Mouse (Mus musculus): ENCODE data around the gene Fam131c. TPM values are rescaled to one million over a fixed set of nuclear protein-coding genes. Genes with fewer than 3 reads are reported as not detected.

The Fam131c gene
- total and polyA plus RNA-seq, 3 experiments: 2.0 to 2.9 (median 2.2) TPM

DNA sequence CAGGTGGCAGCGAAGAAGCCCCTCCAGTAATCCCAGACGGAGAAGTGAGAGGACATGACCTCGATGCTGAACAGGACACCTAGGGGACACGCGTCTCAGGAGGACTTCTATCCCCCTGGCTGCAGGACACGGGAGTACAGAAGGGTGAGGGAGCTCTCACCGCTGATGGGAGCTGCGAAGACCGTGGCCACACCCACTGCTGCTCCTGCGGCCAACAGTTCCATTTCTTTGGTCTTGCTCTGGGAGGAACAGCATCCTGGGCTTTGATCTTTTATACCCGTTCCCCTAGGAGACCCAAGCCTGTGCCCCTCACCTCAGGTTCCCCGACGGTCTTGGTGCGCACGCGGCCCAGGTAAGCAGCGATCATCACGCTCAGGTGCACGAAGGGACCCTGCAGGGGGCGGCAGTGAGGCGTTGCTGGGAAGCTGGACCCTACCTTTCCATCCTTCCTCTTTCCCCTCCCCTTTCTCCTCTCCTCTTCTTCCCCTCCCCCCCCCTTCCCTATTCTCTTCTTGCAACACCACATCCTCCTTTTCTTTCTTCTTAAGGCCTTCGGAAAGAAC is 43.5 kb downstream of the Fam131c start:
- Histone ChIP-seq H3K79me2 (replicated peaks; ENCODE audit: control insufficient read depth, insufficient read depth, low read length) (no peaks in the 10 kb centered on the region), H3K27me3 (ENCODE audit: control insufficient read depth, insufficient read depth, low read length) (no peaks in the 10 kb centered on the region), H3K9ac (ENCODE audit: low read depth, low read length) (no peak overlapping the region), H3K4me3 (no peak overlapping the region), H3K4me1 (ENCODE audit: control insufficient read depth, insufficient read depth, low read length) (0 out of 2 replicates have a peak, but pooled peaks cover 1% of the 10 kb centered on the region), H3K27ac (no peak overlapping the region), H3K36me3 (ENCODE audit: control insufficient read depth, insufficient read depth, low read length) (no peaks in the 10 kb centered on the region)
- DNase-seq: no peak
- TF ChIP-seq POLR2A (IDR thresholded peaks at IDR 0.05; ENCODE audit: insufficient read depth, low read depth, low read length) (no peak), EP300 (IDR thresholded peaks at IDR 0.05; ENCODE audit: insufficient read depth, low read depth, low read length) (no peak), CTCF (IDR thresholded peaks at IDR 0.05) (peak; percentile 45)
- WGBS: 30% methylated on average over 22 of the region's 22 CpGs
- intact Hi-C loops (cut with DNase I): no loop called here

DNA sequence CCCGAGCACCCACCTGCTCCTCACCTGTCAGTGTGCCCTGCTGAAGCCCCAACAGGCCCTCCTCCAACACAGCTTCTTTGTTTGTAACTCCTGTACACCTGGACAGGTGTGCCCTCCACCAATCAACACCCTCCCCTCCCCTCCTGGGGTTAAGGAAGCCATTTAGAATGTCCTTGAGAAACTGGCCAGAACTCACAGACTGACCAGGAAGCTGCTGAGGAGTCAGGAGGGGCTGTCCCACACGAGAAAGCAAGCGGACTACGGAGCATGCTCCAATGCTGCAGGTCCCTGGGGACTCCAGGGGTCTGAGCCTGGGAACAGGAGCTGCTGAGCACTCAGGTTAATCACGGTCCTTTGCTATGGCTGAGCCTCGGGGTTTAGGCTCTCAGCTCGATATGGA is 47.9 kb downstream of the Fam131c start, which contains the start of gene Clcnkb:
Gene Clcnkb, minus strand, starts transcription at position 91 of the 400 bp plus-strand sequence.
- Histone ChIP-seq H3K4me3 (no peak within 1 kb of the TSS), H3K27me3 (ENCODE audit: control insufficient read depth, insufficient read depth, low read length) (no peaks in the 10 kb centered on the region), H3K9ac (ENCODE audit: low read depth, low read length) (no peak within 1 kb of the TSS), H3K4me1 (ENCODE audit: control insufficient read depth, insufficient read depth, low read length) (no peaks in the 10 kb centered on the region; the same call in 1 of the 2 replicates), H3K79me2 (replicated peaks; ENCODE audit: control insufficient read depth, insufficient read depth, low read length) (no peaks in the 10 kb centered on the region), H3K27ac (no peak within 1 kb of the TSS), H3K36me3 (ENCODE audit: control insufficient read depth, insufficient read depth, low read length) (no peaks in the 10 kb centered on the region)
- intact Hi-C loops (cut with DNase I): no loop called here
- TF ChIP-seq POLR2A (IDR thresholded peaks at IDR 0.05; ENCODE audit: insufficient read depth, low read depth, low read length) (no peak), EP300 (IDR thresholded peaks at IDR 0.05; ENCODE audit: insufficient read depth, low read depth, low read length) (no peak), CTCF (IDR thresholded peaks at IDR 0.05) (no peak)
- 62% methylated on average over 7 of the region's 7 CpGs for WGBS
- DNase-seq: no peak

DNA sequence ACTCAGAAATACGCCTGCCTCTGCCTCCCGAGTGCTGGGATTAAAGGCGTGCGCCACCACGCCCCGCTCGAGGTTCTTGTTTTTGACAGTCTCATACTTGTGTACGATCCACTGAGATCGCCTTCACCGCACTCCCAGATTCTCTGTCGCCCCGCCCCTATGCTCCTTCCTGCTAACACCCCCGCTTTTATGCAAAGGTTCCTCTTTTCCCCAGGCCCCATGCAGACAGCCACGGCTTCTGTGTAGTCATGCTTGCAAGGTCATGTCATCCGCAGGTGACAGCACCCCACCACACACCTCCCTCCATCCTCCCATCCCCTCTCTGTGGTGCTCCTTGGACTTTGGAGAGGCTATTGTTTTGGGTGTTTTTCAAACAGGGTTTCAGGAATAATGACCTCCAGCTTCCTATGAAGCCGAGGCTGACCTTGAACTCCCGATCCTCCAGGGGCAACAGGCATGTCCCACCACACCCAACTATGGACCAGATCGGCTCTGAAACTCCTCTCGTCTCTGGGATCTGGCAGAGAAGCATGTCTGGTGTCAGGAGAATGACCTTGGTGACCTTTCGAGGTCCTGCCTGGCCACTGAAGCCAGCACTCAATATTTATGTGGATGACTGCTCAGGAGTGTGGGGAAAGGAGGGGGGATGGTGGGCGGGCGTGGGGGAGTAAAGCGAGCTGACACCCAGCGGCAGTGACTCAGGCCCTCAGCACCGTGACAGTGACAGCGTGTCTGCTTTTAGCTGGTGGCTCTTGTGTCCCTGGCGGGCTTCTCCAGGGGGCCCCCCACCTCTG is 51.6 kb downstream of the Fam131c start:
- no peak overlapping the region for H3K4me3 ChIP-seq
- H3K4me1 ChIP-seq (ENCODE audit: control insufficient read depth, insufficient read depth, low read length): no peaks in the 10 kb centered on the region; the same call in 1 of the 2 replicates
- peak; percentile 54 to 69 for DNase-seq
- TF ChIP-seq EP300 (IDR thresholded peaks at IDR 0.05; ENCODE audit: insufficient read depth, low read depth, low read length) (0 out of 2 replicates have a peak, but pooled peaks have one; percentile 36), CTCF (IDR thresholded peaks at IDR 0.05) (no peak), POLR2A (IDR thresholded peaks at IDR 0.05; ENCODE audit: insufficient read depth, low read depth, low read length) (peak; percentile 21; the same call in 1 of the 2 replicates)
- intact Hi-C loops (cut with DNase I): no loop called here
- H3K36me3 ChIP-seq (ENCODE audit: control insufficient read depth, insufficient read depth, low read length): no peaks in the 10 kb centered on the region
- no peaks in the 10 kb centered on the region for H3K79me2 ChIP-seq (replicated peaks; ENCODE audit: control insufficient read depth, insufficient read depth, low read length)
- no peak overlapping the region for H3K9ac ChIP-seq (ENCODE audit: low read depth, low read length)
- no peaks in the 10 kb centered on the region for H3K27me3 ChIP-seq (ENCODE audit: control insufficient read depth, insufficient read depth, low read length)
- peak overlapping the region; percentile 96 for H3K27ac ChIP-seq
- 46% methylated on average over 27 of the region's 27 CpGs for WGBS

DNA sequence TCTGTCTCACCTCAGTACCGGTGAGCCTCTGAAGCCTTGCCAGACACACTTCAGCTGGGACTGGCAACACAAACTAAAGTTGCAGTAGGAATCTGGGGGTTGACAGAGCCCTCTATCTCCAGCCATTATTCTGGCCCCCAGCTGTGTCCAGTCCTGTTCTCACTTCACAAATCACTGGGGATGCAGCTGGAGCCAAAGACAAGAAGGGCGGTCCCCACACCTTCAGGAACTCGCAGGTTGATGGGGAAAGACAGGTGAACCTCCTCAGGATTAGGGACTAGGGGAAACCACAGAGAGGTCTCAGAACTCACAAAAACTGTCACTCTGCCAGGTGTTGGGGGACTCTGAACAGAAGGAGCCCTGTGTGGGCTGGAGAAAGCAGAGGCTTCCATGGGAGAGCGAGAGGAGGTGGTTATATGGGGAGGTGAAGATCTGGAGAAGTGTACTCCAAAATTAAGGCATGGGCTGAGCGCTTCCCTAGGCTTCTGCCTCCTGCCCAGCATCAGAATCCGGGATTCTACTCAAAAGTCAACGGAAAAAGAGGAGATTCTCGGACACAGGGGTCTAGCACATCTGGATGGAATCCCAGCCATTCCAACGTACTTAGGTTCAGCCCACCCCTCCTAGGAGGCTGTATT is 52.3 kb downstream of the Fam131c start, which contains the start of gene Hspb7:
Gene Hspb7, plus strand, starts transcription at position 588 of the 638 bp plus-strand sequence.
- Histone ChIP-seq H3K27ac (peak within 1 kb of the TSS; percentile 96), H3K4me1 (ENCODE audit: control insufficient read depth, insufficient read depth, low read length) (no peaks in the 10 kb centered on the region; the same call in 1 of the 2 replicates), H3K4me3 (peak within 1 kb of the TSS; percentile 59), H3K27me3 (ENCODE audit: control insufficient read depth, insufficient read depth, low read length) (no peaks in the 10 kb centered on the region), H3K36me3 (ENCODE audit: control insufficient read depth, insufficient read depth, low read length) (no peaks in the 10 kb centered on the region), H3K9ac (ENCODE audit: low read depth, low read length) (peak within 1 kb of the TSS; percentile 85), H3K79me2 (replicated peaks; ENCODE audit: control insufficient read depth, insufficient read depth, low read length) (no peaks in the 10 kb centered on the region)
- no peak for DNase-seq
- intact Hi-C loops (cut with DNase I): no loop called here
- WGBS: 45% methylated on average over 9 of the region's 9 CpGs
- no peak for TF ChIP-seq EP300 (IDR thresholded peaks at IDR 0.05; ENCODE audit: insufficient read depth, low read depth, low read length)
- no peak for TF ChIP-seq POLR2A (IDR thresholded peaks at IDR 0.05; ENCODE audit: insufficient read depth, low read depth, low read length)
- TF ChIP-seq CTCF (IDR thresholded peaks at IDR 0.05): no peak

DNA sequence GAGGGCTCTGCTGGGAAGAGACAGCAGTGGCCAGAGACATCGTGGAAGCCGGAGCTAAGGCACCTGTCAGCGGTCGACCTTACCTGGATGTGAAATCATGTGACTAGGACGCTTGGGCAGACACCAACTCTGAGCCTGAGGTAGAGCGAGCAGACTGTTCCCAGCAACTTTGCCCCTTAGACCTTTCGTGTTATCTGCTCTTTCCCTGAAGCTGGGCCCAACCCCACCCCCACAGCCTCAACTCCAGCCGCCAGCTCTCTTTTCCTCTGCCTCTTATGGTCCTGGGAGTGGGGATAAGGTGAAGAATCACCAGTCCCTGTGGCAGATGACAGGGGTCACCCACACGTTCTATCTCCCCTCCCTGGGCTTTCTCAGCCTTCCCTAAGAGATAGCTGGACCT is 52.9 kb downstream of the Fam131c start:
- H3K27me3 ChIP-seq (ENCODE audit: control insufficient read depth, insufficient read depth, low read length): no peaks in the 10 kb centered on the region
- intact Hi-C loops (cut with DNase I): no loop called here

More for the DNA sequence above, 52.9 kb downstream of the Fam131c start:
- Histone ChIP-seq H3K79me2 (replicated peaks; ENCODE audit: control insufficient read depth, insufficient read depth, low read length) (no peaks in the 10 kb centered on the region), H3K4me3 (no peak overlapping the region), H3K9ac (ENCODE audit: low read depth, low read length) (peak overlapping the region; percentile 66), H3K4me1 (ENCODE audit: control insufficient read depth, insufficient read depth, low read length) (no peaks in the 10 kb centered on the region; the same call in 1 of the 2 replicates), H3K27ac (peak overlapping the region; percentile 96), H3K36me3 (ENCODE audit: control insufficient read depth, insufficient read depth, low read length) (no peaks in the 10 kb centered on the region)
- no peak for TF ChIP-seq CTCF (IDR thresholded peaks at IDR 0.05)
- no peak for TF ChIP-seq POLR2A (IDR thresholded peaks at IDR 0.05; ENCODE audit: insufficient read depth, low read depth, low read length)
- no peak for TF ChIP-seq EP300 (IDR thresholded peaks at IDR 0.05; ENCODE audit: insufficient read depth, low read depth, low read length)
- 41% methylated on average over 9 of the region's 9 CpGs for WGBS
- DNase-seq: peak in 1 of 2 experiments; percentile 61
